Mouse (Mus musculus): Measurements from ENCODE around the gene Epb41l4b. TPM values are rescaled to one million over a fixed set of nuclear protein-coding genes. Genes with fewer than 3 reads are reported as not detected.

Epb41l4b gene
- total and polyA plus RNA-seq, 3 experiments: 0.11 TPM; not detected in 2

DNA sequence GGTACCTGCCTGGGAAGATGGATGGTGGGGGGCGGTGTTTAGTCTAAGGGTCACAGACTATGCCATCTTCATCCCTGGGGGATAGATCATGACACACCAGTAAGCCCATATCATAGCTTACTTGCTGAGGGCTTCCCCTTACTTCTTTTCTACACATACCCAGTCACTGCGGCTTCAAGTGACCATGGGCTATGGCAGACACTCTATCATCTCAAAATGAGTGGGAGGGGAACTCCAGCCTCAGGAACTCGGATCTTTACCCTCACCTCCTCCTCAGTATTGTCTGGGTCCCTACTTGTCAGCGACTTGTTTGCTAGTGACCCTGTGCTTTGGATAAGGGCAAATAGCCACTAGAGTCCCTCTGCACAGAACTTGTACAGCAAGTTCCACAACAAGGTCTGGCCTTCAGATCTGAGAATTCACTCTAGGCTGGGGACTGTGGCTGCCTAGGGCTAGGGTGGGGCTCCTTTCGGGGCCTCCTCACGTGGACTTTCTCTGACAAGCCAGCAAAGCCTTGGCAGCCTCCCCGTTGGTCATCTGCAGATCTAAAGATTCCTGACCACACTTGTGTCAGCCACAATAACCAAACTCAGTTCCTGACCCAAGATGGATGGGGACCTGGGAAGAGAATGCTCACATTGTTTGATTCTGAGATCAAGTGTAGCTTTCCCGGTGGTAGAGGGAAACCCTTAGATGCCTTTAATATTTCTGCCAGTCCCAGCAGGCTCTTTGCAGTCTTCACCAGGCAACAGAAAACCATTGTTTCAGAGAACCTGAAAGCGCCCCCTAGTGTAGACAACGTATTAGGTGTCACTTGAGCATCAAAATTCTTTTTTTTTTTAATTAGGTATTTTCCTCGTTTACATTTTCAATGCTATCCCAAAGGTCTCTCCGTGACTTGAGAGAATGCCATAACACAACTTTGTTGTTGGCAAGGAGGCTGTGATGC lies 24.0 kb upstream of the Epb41l4b start:
- ATAC-seq (ENCODE audit: extremely low read depth, insufficient number of reproducible peaks, low FRiP score, poor library complexity, severe bottlenecking) (no peak), DNase-seq (ENCODE audit: low spot score) (no peak)
- Histone ChIP-seq H3K9me3 (replicated peaks) (peaks cover 64% of the 10 kb centered on the region), H3K27me3 (ENCODE audit: insufficient read depth, low read length) (no peaks in the 10 kb centered on the region), H3K4me3 (ENCODE audit: low read depth, low read length) (no peak overlapping the region), H3K4me1 (ENCODE audit: insufficient read depth, low read depth, low read length) (no peaks in the 10 kb centered on the region), H3K36me3 (replicated peaks) (no peaks in the 10 kb centered on the region)
- TF ChIP-seq CTCF (IDR thresholded peaks at IDR 0.05; ENCODE audit: low read depth, low read length) (no peak), GATA2 (IDR thresholded peaks at IDR 0.05; ENCODE audit: borderline replicate concordance, low read depth, low read length) (no peak), GATA1 (IDR thresholded peaks at IDR 0.05; ENCODE audit: borderline replicate concordance, low read length) (no peak), POLR2AphosphoS5 (IDR thresholded peaks at IDR 0.05; ENCODE audit: insufficient replicate concordance, low read depth, low read length) (no peak), TAL1 (conservative IDR thresholded peaks at IDR 0.05; ENCODE audit: low read depth, low read length) (no peak)

DNA sequence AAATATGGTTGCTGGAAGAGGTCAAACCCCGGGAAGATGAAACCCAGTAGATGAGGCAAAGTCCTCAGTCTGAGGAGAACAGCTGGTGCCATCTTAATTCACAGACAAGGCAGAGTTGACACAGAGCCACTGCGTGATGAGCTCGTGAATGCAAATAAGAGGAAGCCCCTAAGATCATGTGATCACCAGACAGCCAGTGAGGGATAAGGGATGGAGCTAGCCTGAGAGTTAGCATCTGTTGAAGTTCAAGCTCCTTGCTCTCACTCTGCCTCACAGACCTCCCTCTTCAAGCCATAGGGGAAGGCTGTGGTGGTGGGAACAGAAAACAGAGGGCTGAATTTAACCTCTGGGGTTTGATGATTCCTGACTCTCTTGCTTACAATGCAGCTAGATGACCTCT lies 22.4 kb upstream of the Epb41l4b start:
- no peak for ATAC-seq (ENCODE audit: extremely low read depth, insufficient number of reproducible peaks, low FRiP score, poor library complexity, severe bottlenecking)
- H3K9me3 ChIP-seq (replicated peaks): peaks cover 58% of the 10 kb centered on the region
- no peak overlapping the region for H3K4me3 ChIP-seq (ENCODE audit: low read depth, low read length)
- no peaks in the 10 kb centered on the region for H3K36me3 ChIP-seq (replicated peaks)
- TF ChIP-seq GATA2 (IDR thresholded peaks at IDR 0.05; ENCODE audit: borderline replicate concordance, low read depth, low read length) (no peak), GATA1 (IDR thresholded peaks at IDR 0.05; ENCODE audit: borderline replicate concordance, low read length) (no peak), POLR2AphosphoS5 (IDR thresholded peaks at IDR 0.05; ENCODE audit: insufficient replicate concordance, low read depth, low read length) (no peak), CTCF (IDR thresholded peaks at IDR 0.05; ENCODE audit: low read depth, low read length) (no peak)
- no peak for DNase-seq (ENCODE audit: low spot score)
- H3K4me1 ChIP-seq (ENCODE audit: insufficient read depth, low read depth, low read length): no peaks in the 10 kb centered on the region
- H3K27me3 ChIP-seq (ENCODE audit: insufficient read depth, low read length): no peaks in the 10 kb centered on the region

DNA sequence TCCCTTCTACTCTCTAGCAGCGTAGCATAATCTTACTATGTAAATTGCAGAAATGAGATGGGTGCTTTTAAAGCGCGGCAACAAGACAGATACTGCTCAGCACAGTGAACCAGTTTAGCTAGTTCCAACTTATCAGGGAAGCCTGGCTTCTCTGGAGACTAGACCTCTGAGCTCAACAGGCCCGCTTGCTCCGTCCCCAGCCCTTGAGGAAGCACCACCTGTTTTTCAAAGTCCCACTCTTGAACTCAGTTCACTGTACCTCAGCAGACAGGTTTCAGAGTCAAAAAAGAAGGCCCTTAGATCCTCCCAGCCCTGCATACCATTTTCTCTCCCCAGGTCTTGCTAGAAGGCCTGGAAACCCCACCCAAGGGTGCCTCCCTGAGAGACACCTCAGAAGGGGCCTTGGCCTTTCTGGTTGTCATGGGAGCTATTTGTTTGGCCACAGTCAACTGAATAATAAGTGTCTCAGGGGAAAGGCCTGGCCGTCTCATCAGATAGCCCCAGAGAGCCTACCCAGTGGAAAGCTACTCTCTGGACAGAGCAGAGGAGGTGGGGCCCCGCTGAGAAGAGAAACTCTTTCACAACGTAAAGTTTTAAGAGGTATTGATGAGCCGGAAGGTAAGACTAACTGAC lies 21.5 kb upstream of the Epb41l4b start:
- TF ChIP-seq GATA2 (IDR thresholded peaks at IDR 0.05; ENCODE audit: borderline replicate concordance, low read depth, low read length) (no peak), CTCF (IDR thresholded peaks at IDR 0.05; ENCODE audit: low read depth, low read length) (no peak), GATA1 (IDR thresholded peaks at IDR 0.05; ENCODE audit: borderline replicate concordance, low read length) (no peak), POLR2AphosphoS5 (IDR thresholded peaks at IDR 0.05; ENCODE audit: insufficient replicate concordance, low read depth, low read length) (no peak), TAL1 (conservative IDR thresholded peaks at IDR 0.05; ENCODE audit: low read depth, low read length) (no peak)
- H3K36me3 ChIP-seq (replicated peaks): no peaks in the 10 kb centered on the region
- no peaks in the 10 kb centered on the region for H3K4me1 ChIP-seq (ENCODE audit: insufficient read depth, low read depth, low read length)
- H3K4me3 ChIP-seq (ENCODE audit: low read depth, low read length): no peak overlapping the region
- H3K9me3 ChIP-seq (replicated peaks): peaks cover 59% of the 10 kb centered on the region
- H3K27me3 ChIP-seq (ENCODE audit: insufficient read depth, low read length): no peaks in the 10 kb centered on the region
- DNase-seq (ENCODE audit: low spot score) (no peak), ATAC-seq (ENCODE audit: extremely low read depth, insufficient number of reproducible peaks, low FRiP score, poor library complexity, severe bottlenecking) (no peak)

DNA sequence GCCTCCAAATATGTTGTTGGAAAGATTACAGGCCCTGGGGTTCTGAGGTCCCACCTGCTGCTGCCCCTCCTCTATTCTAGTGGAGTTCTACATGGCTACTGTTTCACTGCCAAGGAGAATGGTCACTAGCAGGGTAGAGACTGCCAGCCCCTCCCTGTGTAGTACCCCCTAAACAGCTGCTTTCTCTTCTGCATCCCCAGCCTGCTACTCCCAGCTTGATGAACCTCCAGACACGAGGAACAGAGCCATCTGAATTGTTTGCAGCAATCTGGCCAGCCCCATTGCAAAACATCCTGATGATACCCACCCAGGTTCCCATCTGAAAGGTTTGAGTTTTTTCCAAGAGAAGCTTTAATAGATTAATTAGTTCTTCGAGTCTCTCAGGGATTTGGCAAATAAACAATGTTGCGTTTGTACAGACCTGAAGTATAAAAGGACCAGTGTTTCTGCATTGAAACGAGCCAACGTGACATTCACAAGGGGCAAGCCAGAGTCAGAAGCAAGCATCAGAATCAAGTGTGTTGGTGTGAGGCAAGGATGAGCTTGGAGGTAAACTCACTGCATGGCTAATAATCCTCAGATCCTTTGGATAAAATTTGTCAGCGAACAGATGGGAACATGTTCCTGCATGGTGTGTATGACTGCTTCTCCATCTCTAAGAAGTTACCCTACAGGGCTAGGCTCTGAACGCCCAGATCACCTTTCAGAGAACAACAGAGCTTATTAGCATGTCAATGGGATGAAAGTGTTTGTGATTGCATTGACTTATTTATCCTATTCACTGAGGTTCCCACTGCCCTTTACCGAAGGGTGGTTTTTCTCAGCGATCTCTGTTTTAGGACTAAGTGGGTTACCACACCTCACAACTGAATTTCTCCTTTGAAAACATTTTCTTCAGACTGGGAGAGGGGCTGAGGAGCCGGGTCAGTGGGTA lies 19.8 kb upstream of the Epb41l4b start:
- TF ChIP-seq POLR2AphosphoS5 (IDR thresholded peaks at IDR 0.05; ENCODE audit: insufficient replicate concordance, low read depth, low read length): no peak
- no peak for TF ChIP-seq TAL1 (conservative IDR thresholded peaks at IDR 0.05; ENCODE audit: low read depth, low read length)
- no peak for TF ChIP-seq GATA2 (IDR thresholded peaks at IDR 0.05; ENCODE audit: borderline replicate concordance, low read depth, low read length)
- TF ChIP-seq CTCF (IDR thresholded peaks at IDR 0.05; ENCODE audit: low read depth, low read length): no peak
- no peak for TF ChIP-seq GATA1 (IDR thresholded peaks at IDR 0.05; ENCODE audit: borderline replicate concordance, low read length)
- Histone ChIP-seq H3K36me3 (replicated peaks) (no peaks in the 10 kb centered on the region), H3K4me3 (ENCODE audit: low read depth, low read length) (no peak overlapping the region), H3K27me3 (ENCODE audit: insufficient read depth, low read length) (no peaks in the 10 kb centered on the region), H3K4me1 (ENCODE audit: insufficient read depth, low read depth, low read length) (no peaks in the 10 kb centered on the region), H3K9me3 (replicated peaks) (peaks cover 59% of the 10 kb centered on the region)
- no peak for ATAC-seq (ENCODE audit: extremely low read depth, insufficient number of reproducible peaks, low FRiP score, poor library complexity, severe bottlenecking)
- DNase-seq (ENCODE audit: low spot score): no peak

DNA sequence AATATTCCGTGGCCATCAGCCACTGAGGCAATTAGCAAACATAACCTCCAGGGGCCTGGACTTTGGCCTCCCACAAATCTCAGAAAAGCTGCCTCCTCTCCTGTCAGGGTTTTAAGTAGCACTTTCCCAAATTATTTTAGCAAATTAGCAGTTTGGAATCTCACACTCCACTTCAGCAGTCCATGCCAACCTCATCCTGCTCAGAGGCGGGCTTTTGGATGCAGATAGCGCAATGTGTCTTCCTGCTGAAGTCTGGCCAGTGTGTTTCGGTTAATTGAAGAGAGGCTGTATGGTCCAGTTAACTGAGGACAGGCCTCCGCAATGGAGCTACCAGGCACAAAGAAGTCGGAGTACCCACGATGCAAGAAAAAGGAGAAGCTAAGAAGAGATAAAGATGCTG lies 17.3 kb upstream of the Epb41l4b start:
- ATAC-seq (ENCODE audit: extremely low read depth, insufficient number of reproducible peaks, low FRiP score, poor library complexity, severe bottlenecking): no peak
- DNase-seq (ENCODE audit: low spot score): no peak
- no peak overlapping the region for H3K4me3 ChIP-seq (ENCODE audit: low read depth, low read length)
- H3K36me3 ChIP-seq (replicated peaks): no peaks in the 10 kb centered on the region
- no peak for TF ChIP-seq GATA2 (IDR thresholded peaks at IDR 0.05; ENCODE audit: borderline replicate concordance, low read depth, low read length)
- TF ChIP-seq TAL1 (conservative IDR thresholded peaks at IDR 0.05; ENCODE audit: low read depth, low read length): no peak
- TF ChIP-seq GATA1 (IDR thresholded peaks at IDR 0.05; ENCODE audit: borderline replicate concordance, low read length): no peak
- no peak for TF ChIP-seq POLR2AphosphoS5 (IDR thresholded peaks at IDR 0.05; ENCODE audit: insufficient replicate concordance, low read depth, low read length)
- TF ChIP-seq CTCF (IDR thresholded peaks at IDR 0.05; ENCODE audit: low read depth, low read length): no peak
- H3K4me1 ChIP-seq (ENCODE audit: insufficient read depth, low read depth, low read length): no peaks in the 10 kb centered on the region
- H3K27me3 ChIP-seq (ENCODE audit: insufficient read depth, low read length): no peaks in the 10 kb centered on the region
- peaks cover 56% of the 10 kb centered on the region for H3K9me3 ChIP-seq (replicated peaks)

All from G1E (cell line).